Comparison of ENCODE assay signal across 8 mouse cellular contexts in genomic region chr10:80702536-80703390, GRCm38 (mm10). TPM values are rescaled to one million over a fixed set of nuclear protein-coding genes. Genes with fewer than 3 reads are reported as not detected.
DNase-seq lines count a peak whose midpoint lies in the region; ATAC-seq and TF ChIP-seq lines count a peak whose summit lies in the region.

No protein-coding gene starts in this region.

- peak overlapping the region; percentile 71 for H3K4me3 ChIP-seq in bone marrow macrophage, adult 2 months (ENCODE audit: insufficient read depth, low read length)
- H3K4me3 ChIP-seq in embryonic fibroblast, embryonic 13.5 days (ENCODE audit: insufficient read depth, low read length) = peak overlapping the region; percentile 59
- peak overlapping the region; percentile 61 for H3K4me3 ChIP-seq in heart, embryonic 11.5 days (ENCODE audit: low read depth, low read length)
- peak overlapping the region; percentile 61 for H3K4me3 ChIP-seq in kidney, embryonic 16.5 days (ENCODE audit: low read length)
- peak overlapping the region; percentile 66 for H3K4me3 ChIP-seq in liver, adult 2 months (ENCODE audit: insufficient read depth, low read depth, low read length)
- H3K4me3 ChIP-seq in myocyte = peak overlapping the region; percentile 60

- H3K27me3 ChIP-seq in heart, embryonic 11.5 days (ENCODE audit: control insufficient read depth, insufficient read depth, low read length) = no peaks in the 10 kb centered on the region
- no peaks in the 10 kb centered on the region for H3K27me3 ChIP-seq in kidney, embryonic 16.5 days (ENCODE audit: insufficient read depth, low read length)
- no peaks in the 10 kb centered on the region for H3K27me3 ChIP-seq in liver, adult 2 months (ENCODE audit: control insufficient read depth, insufficient read depth, low read length)
- no peaks in the 10 kb centered on the region for H3K27me3 ChIP-seq in myocyte (ENCODE audit: control insufficient read depth, insufficient read depth, insufficient read length)
- H3K27me3 ChIP-seq in splenic B cell, adult 2 months (ENCODE audit: control insufficient read depth, insufficient read depth, low read length, poor library complexity, severe bottlenecking) = no peaks in the 10 kb centered on the region

- 1% methylated on average over 47 of the region's 47 CpGs for WGBS in heart, embryonic 11.5 days (ENCODE audit: insufficient replicate concordance)
- under 1% methylated on average over 47 of the region's 47 CpGs for WGBS in kidney, embryonic 16.5 days
- WGBS in liver, adult 2 months = 3% methylated on average over 40 of the region's 47 CpGs

- peak overlapping the region; percentile 95 for H3K4me2 ChIP-seq in heart, embryonic 11.5 days
- peak overlapping the region; percentile 91 for H3K4me2 ChIP-seq in kidney, embryonic 16.5 days (replicated peaks; ENCODE audit: low read depth, low read length)
- peak overlapping the region; percentile 89 for H3K4me2 ChIP-seq in myocyte (ENCODE audit: low read depth)

- H3ac ChIP-seq in myocyte (ENCODE audit: control insufficient read depth, insufficient read length) = peak overlapping the region; percentile 5

- H3K4me1 ChIP-seq in bone marrow macrophage, adult 2 months (ENCODE audit: control insufficient read depth, insufficient read depth, low read length) = peaks cover 23% of the 10 kb centered on the region
- H3K4me1 ChIP-seq in embryonic fibroblast, embryonic 13.5 days (ENCODE audit: control insufficient read depth, insufficient read depth, low read length) = peaks cover 3% of the 10 kb centered on the region; the same call in 1 of the 2 replicates
- peaks cover 39% of the 10 kb centered on the region for H3K4me1 ChIP-seq in heart, embryonic 11.5 days (ENCODE audit: control insufficient read depth, insufficient read depth, low read length)
- H3K4me1 ChIP-seq in kidney, embryonic 16.5 days (ENCODE audit: insufficient read depth, low read length) = peaks cover 33% of the 10 kb centered on the region
- H3K4me1 ChIP-seq in liver, adult 2 months (ENCODE audit: control insufficient read depth, insufficient read depth, low read length) = peaks cover 9% of the 10 kb centered on the region

- H3K79me2 ChIP-seq in liver, adult 2 months (ENCODE audit: control insufficient read depth, insufficient read depth, low read length) = peaks cover 3% of the 10 kb centered on the region; the same call in 1 of the 2 replicates
- peaks cover 26% of the 10 kb centered on the region for H3K79me2 ChIP-seq in myocyte (ENCODE audit: control insufficient read depth, insufficient read depth)

- peaks cover 8% of the 10 kb centered on the region for H3K36me3 ChIP-seq in heart, embryonic 11.5 days (ENCODE audit: control insufficient read depth, insufficient read depth, low read length)
- peaks cover 22% of the 10 kb centered on the region for H3K36me3 ChIP-seq in kidney, embryonic 16.5 days (ENCODE audit: insufficient read depth, low read length)
- H3K36me3 ChIP-seq in liver, adult 2 months (ENCODE audit: control insufficient read depth, insufficient read depth, low read length) = 0 out of 2 replicates have a peak, but pooled peaks cover 2% of the 10 kb centered on the region
- peaks cover 4% of the 10 kb centered on the region for H3K36me3 ChIP-seq in myocyte (ENCODE audit: control insufficient read depth, insufficient read depth)
- peaks cover 5% of the 10 kb centered on the region for H3K36me3 ChIP-seq in splenic B cell, adult 2 months (ENCODE audit: control insufficient read depth, insufficient read depth, low read length, poor library complexity, severe bottlenecking)

- no peak for TF ChIP-seq POLR2A in bone marrow macrophage, adult 2 months (IDR thresholded peaks at IDR 0.05; ENCODE audit: borderline replicate concordance, low read depth, low read length)
- TF ChIP-seq POLR2A in embryonic fibroblast, embryonic 13.5 days (IDR thresholded peaks at IDR 0.05; ENCODE audit: low read depth, low read length) = peak; percentile 85
- TF ChIP-seq POLR2A in liver, adult 2 months (IDR thresholded peaks at IDR 0.05; ENCODE audit: extremely low read depth, insufficient read depth, low read length) = peak; percentile 77
- TF ChIP-seq POLR2A in myocyte (IDR thresholded peaks at IDR 0.05; ENCODE audit: insufficient read length, low read depth) = peak; percentile 65

- peak; percentile 96 for DNase-seq in A20 (ENCODE audit: low read depth, low spot score)
- peak; percentile 85 for DNase-seq in liver, adult 2 months (ENCODE audit: extremely low read depth, low read depth, low spot score)
- DNase-seq in splenic B cell, adult 2 months (ENCODE audit: low read depth, low spot score) = peak; percentile 93

- no peaks in the 10 kb centered on the region for H3K9me3 ChIP-seq in heart, embryonic 11.5 days (replicated peaks; ENCODE audit: control insufficient read depth, low read length)
- H3K9me3 ChIP-seq in kidney, embryonic 16.5 days (ENCODE audit: low read length) = no peaks in the 10 kb centered on the region

- ATAC-seq in heart, embryonic 11.5 days (replicated peaks; ENCODE audit: insufficient number of reproducible peaks, low FRiP score, low TSS enrichment) = peak; percentile 86
- peak; percentile 92 for ATAC-seq in kidney, embryonic 16.5 days (ENCODE audit: low FRiP score, low TSS enrichment)

- peak overlapping the region; percentile 55 for H3K27ac ChIP-seq in bone marrow macrophage, adult 2 months (ENCODE audit: insufficient read depth, low read depth, low read length)
- H3K27ac ChIP-seq in embryonic fibroblast, embryonic 13.5 days (ENCODE audit: insufficient read depth, low read length) = peak overlapping the region; percentile 66
- peak overlapping the region; percentile 83 for H3K27ac ChIP-seq in heart, embryonic 11.5 days (ENCODE audit: low read depth, low read length)
- H3K27ac ChIP-seq in kidney, embryonic 16.5 days (ENCODE audit: low read length) = peak overlapping the region; percentile 85
- H3K27ac ChIP-seq in liver, adult 2 months (replicated peaks; ENCODE audit: insufficient read depth, low read depth, low read length) = peak overlapping the region; percentile 82

- TF ChIP-seq CTCF in bone marrow macrophage, adult 2 months (IDR thresholded peaks at IDR 0.05; ENCODE audit: low read depth, low read length) = no peak
- no peak for TF ChIP-seq CTCF in embryonic fibroblast, embryonic 13.5 days (IDR thresholded peaks at IDR 0.05; ENCODE audit: borderline replicate concordance, insufficient read depth, low read length)
- no peak for TF ChIP-seq CTCF in liver, adult 2 months (IDR thresholded peaks at IDR 0.05; ENCODE audit: low read depth, low read length)

- H3K9ac ChIP-seq in heart, embryonic 11.5 days (ENCODE audit: low read depth, low read length) = peak overlapping the region; percentile 68
- peak overlapping the region; percentile 67 for H3K9ac ChIP-seq in kidney, embryonic 16.5 days (replicated peaks; ENCODE audit: low read length)
- peak overlapping the region; percentile 72 for H3K9ac ChIP-seq in liver, adult 2 months (ENCODE audit: low read depth, low read length)

RNA-seq across cellular contexts. Expression of gene Izumo4, which starts 0.8 kb away (rescaled TPM):
- 11.0 and 25.2 TPM in 2 replicates for polyA plus RNA-seq in bone marrow macrophage, adult 2 months (2012; ENCODE audit: insufficient read depth, insufficient read length, missing spikeins)
- polyA plus RNA-seq in embryonic fibroblast, embryonic 13.5 days (2011; ENCODE audit: insufficient read length, low read depth, missing spikeins) = 24.6 and 38.5 TPM in 2 replicates
- 8.2 and 8.5 TPM in 2 replicates for polyA plus RNA-seq in heart, embryonic 11.5 days (2014; fragmentation: Nextera tagmentation; extraction: Ambion mirVana)
- polyA plus RNA-seq in kidney, embryonic 16.5 days (2015; fragmentation: Nextera tagmentation; extraction: Ambion mirVana) = 23.3 and 23.8 TPM in 2 replicates
- 17.2 and 18.3 TPM in 2 replicates for total RNA-seq in liver, adult 2 months (2014; rRNA removed)
- 42.5 and 49.7 TPM in 2 replicates for polyA plus RNA-seq in liver, adult 2 months (2012; rRNA removed)
- 1.9 TPM for polyA plus RNA-seq in myocyte (2012; fragmentation: generic; extraction: Trizol)

RNA-seq across cellular contexts. Expression of gene Mob3a, which starts 1.0 kb away (rescaled TPM):
- 53.3 and 53.8 TPM in 2 replicates for polyA plus RNA-seq in bone marrow macrophage, adult 2 months (2012; ENCODE audit: insufficient read depth, insufficient read length, missing spikeins)
- polyA plus RNA-seq in embryonic fibroblast, embryonic 13.5 days (2011; ENCODE audit: insufficient read length, low read depth, missing spikeins) = 40.9 and 56.0 TPM in 2 replicates
- polyA plus RNA-seq in heart, embryonic 11.5 days (2014; fragmentation: Nextera tagmentation; extraction: Ambion mirVana) = 38.9 and 39.0 TPM in 2 replicates
- 43.1 and 43.2 TPM in 2 replicates for polyA plus RNA-seq in kidney, embryonic 16.5 days (2015; fragmentation: Nextera tagmentation; extraction: Ambion mirVana)
- 3.5 and 5.2 TPM in 2 replicates for total RNA-seq in liver, adult 2 months (2014; rRNA removed)
- polyA plus RNA-seq in liver, adult 2 months (2012; rRNA removed) = 6.1 TPM in 2 replicates
- 25.1 TPM for polyA plus RNA-seq in myocyte (2012; fragmentation: generic; extraction: Trizol)

RNA-seq across cellular contexts. Expression of gene Mknk2, which starts 24.9 kb away (rescaled TPM):
- 107 and 117 TPM in 2 replicates for polyA plus RNA-seq in bone marrow macrophage, adult 2 months (2012; ENCODE audit: insufficient read depth, insufficient read length, missing spikeins)
- 32.8 and 39.8 TPM in 2 replicates for polyA plus RNA-seq in embryonic fibroblast, embryonic 13.5 days (2011; ENCODE audit: insufficient read length, low read depth, missing spikeins)
- 62.1 and 68.8 TPM in 2 replicates for polyA plus RNA-seq in heart, embryonic 11.5 days (2014; fragmentation: Nextera tagmentation; extraction: Ambion mirVana)
- 71.1 and 108 TPM in 2 replicates for polyA plus RNA-seq in kidney, embryonic 16.5 days (2015; fragmentation: Nextera tagmentation; extraction: Ambion mirVana)
- total RNA-seq in liver, adult 2 months (2014; rRNA removed) = 88.6 and 119 TPM in 2 replicates
- 87.0 and 116 TPM in 2 replicates for polyA plus RNA-seq in liver, adult 2 months (2012; rRNA removed)
- 119 TPM for polyA plus RNA-seq in myocyte (2012; fragmentation: generic; extraction: Trizol)

RNA-seq across cellular contexts. Expression of gene Ap3d1, which starts 39.3 kb away (rescaled TPM):
- 121 and 129 TPM in 2 replicates for polyA plus RNA-seq in bone marrow macrophage, adult 2 months (2012; ENCODE audit: insufficient read depth, insufficient read length, missing spikeins)
- polyA plus RNA-seq in embryonic fibroblast, embryonic 13.5 days (2011; ENCODE audit: insufficient read length, low read depth, missing spikeins) = 116 and 155 TPM in 2 replicates
- polyA plus RNA-seq in heart, embryonic 11.5 days (2014; fragmentation: Nextera tagmentation; extraction: Ambion mirVana) = 51.5 and 59.3 TPM in 2 replicates
- 67.7 and 68.8 TPM in 2 replicates for polyA plus RNA-seq in kidney, embryonic 16.5 days (2015; fragmentation: Nextera tagmentation; extraction: Ambion mirVana)
- total RNA-seq in liver, adult 2 months (2014; rRNA removed) = 22.3 and 35.2 TPM in 2 replicates
- 38.1 and 49.2 TPM in 2 replicates for polyA plus RNA-seq in liver, adult 2 months (2012; rRNA removed)
- 68.0 TPM for polyA plus RNA-seq in myocyte (2012; fragmentation: generic; extraction: Trizol)

RNA-seq across cellular contexts. Expression of gene Btbd2, which starts 45.9 kb away (rescaled TPM):
- polyA plus RNA-seq in bone marrow macrophage, adult 2 months (2012; ENCODE audit: insufficient read depth, insufficient read length, missing spikeins) = 20.9 and 22.7 TPM in 2 replicates
- polyA plus RNA-seq in embryonic fibroblast, embryonic 13.5 days (2011; ENCODE audit: insufficient read length, low read depth, missing spikeins) = 21.2 and 22.1 TPM in 2 replicates
- 37.6 and 47.0 TPM in 2 replicates for polyA plus RNA-seq in heart, embryonic 11.5 days (2014; fragmentation: Nextera tagmentation; extraction: Ambion mirVana)
- 21.0 and 74.8 TPM in 2 replicates for polyA plus RNA-seq in kidney, embryonic 16.5 days (2015; fragmentation: Nextera tagmentation; extraction: Ambion mirVana)
- total RNA-seq in liver, adult 2 months (2014; rRNA removed) = 16.2 and 19.7 TPM in 2 replicates
- polyA plus RNA-seq in liver, adult 2 months (2012; rRNA removed) = 36.1 and 36.8 TPM in 2 replicates
- 55.9 TPM for polyA plus RNA-seq in myocyte (2012; fragmentation: generic; extraction: Trizol)

Comparison
In these comparisons a context has a peak if more than half of its experiments do, and no peak if none do; other contexts are left out.
1. Peak in every context shown above with its lines: DNase-seq, ATAC-seq, H3K4me3 ChIP-seq and H3K27ac ChIP-seq.